Mouse (Mus musculus): ENCODE measurements at regions not wholly inside any gene's neighbourhood (a gene's known extent, or its start where the extent isn't known, plus 50 kb on each side); places are given as distances from the start of the nearest gene placed in this dataset.

- DNase-seq (ENCODE audit: extremely low read depth, insufficient read length, low spot score) = no peak
These were observed 414.9 kb upstream of the C9orf72 start for GRCm38 (mm10) chr4:35640866-35641265.

- no peak for DNase-seq (ENCODE audit: extremely low read depth, insufficient read length, low spot score)
These were observed 380.2 kb upstream of the C9orf72 start for GRCm38 (mm10) chr4:35606200-35606599.

- no peak for DNase-seq (ENCODE audit: extremely low read depth, insufficient read length, low spot score)
These were observed 352.1 kb upstream of the C9orf72 start for GRCm38 (mm10) chr4:35578086-35578485.

DNA sequence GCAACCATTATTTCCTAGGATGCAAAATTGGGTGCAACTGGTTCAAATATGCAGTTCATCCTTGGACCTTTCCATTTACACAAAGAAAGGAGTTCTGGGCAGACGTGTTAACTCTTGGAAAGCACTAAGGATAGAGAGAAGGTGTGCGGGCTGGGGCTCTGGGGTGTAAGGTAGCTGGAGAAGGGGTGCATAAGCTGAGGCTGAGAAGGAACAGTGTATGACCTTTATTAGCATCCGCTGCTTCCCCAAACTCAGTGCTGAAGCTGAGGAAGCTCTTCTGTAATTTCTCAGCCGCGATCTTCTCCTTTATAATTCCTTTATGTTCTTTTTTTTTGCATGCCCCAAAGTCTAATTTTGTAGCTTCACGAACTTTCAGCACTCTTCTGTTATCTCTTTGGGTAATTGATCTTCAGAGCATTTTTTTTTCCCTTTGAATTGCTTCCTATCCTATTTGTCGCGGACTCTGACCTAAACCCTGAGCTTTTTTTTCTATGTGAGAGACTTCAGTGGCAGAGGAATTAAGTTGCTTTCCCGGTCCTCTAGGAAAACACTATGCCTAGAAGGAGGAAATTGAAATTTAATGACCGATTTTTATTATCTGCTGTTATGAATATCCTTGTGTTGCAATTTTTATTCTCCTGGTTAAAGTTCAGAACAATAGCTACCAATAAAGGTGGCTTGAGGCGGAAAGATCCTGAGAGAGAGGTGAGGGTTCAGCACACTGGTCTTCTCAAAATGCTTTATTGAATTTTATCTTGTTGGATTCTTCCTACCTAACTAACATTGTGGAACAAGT lies 349.4 kb upstream of the C9orf72 start:
- DNase-seq (ENCODE audit: extremely low read depth, insufficient read length, low spot score) = no peak

GRCm38 (mm10) chr4:35571541-35572447 lies 345.8 kb upstream of the C9orf72 start:
- DNase-seq (ENCODE audit: extremely low read depth, insufficient read length, low spot score) = no peak

DNA sequence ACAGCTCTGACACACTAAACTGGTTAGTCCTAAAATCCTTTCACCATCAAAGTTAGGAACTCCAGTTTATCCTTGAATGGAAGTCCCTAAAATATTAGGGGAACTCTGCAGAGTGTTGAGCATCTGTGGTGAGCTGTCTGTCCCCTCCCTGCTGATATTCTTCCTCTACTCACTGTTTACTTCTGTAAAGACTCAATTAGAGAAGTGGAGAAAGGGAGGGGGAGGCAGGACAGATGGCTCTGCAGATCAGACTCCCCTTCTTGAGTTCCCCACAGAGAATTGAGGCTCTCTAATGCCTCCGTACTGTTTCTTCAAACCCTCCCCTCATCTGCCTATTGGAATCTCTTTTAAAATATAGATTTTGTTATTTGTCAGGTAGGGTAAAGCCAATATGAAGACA lies 335.3 kb upstream of the C9orf72 start:
- no peak for DNase-seq (ENCODE audit: extremely low read depth, insufficient read length, low spot score)

GRCm38 (mm10) chr4:35560004-35560403 lies 334.0 kb upstream of the C9orf72 start:
- no peak for DNase-seq (ENCODE audit: extremely low read depth, insufficient read length, low spot score)

DNA sequence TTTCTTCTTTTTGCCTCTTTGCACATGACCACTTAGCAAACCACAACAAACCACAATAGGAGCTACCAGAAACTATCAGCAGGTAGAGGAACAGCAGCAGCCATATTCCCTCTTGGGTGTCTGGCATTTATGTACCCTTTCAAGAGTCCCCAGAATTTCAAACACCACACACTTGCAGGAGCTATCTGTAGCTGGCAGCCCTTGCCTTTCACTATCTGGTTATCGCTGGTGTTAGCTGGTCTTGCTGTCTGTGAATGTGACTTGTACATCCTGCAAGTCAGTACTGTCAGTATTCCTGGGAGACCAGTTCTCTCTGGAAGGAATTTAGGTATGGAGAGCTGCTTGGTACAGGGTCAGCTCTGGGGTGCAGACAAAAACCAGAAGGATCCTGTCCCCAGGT lies 327.3 kb upstream of the C9orf72 start:
- no peak for DNase-seq (ENCODE audit: extremely low read depth, insufficient read length, low spot score)

DNA sequence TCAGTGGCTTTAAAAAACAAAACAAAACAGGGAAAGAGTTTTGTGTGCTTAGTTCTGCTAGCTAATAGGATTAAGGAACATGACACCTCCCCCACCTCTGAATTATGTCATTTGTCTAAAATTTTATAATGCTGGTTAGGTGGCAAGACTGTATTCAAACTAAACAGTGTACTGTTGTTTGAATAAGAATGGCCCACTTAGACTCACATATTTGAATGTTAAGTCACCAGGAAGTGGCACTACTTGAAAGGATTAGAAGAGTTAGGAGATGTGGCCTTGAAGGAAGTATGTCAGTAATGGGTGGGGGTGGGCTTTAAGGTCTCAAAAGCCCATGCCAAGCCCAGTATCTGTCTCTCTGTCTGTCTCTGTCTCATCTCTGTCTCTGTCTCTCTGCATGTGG lies 326.0 kb upstream of the C9orf72 start:
- DNase-seq (ENCODE audit: extremely low read depth, insufficient read length, low spot score) = peak; percentile 45

GRCm38 (mm10) chr4:35534565-35535279 lies 308.7 kb upstream of the C9orf72 start:
- no peak for DNase-seq (ENCODE audit: extremely low read depth, insufficient read length, low spot score)

DNA sequence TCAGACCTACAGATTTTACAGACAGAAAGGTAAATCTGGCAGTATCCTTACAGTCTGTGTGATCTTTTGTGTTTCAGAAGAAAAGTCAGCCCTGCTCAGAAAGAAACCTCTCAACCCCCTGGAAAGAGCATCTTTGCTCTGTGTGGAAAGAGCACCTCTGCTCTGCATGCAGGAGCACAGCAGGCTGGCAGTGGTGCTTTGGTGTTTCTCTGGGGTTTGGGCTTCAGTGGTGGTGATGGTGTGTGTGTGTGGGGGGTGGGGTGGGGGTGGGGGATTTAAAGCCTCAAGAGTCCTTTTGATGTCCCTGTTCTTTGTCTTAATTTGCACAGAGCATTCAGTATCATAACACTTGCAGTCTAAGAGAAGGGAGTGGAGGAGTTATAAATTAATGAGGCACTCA lies 308.2 kb upstream of the C9orf72 start:
- no peak for DNase-seq (ENCODE audit: extremely low read depth, insufficient read length, low spot score)

Measured in 3134 (cell line).